Mouse (Mus musculus) heart, postnatal 36 days (tissue): ENCODE data around the gene Kifc5b. TPM values are rescaled to one million over a fixed set of nuclear protein-coding genes. Genes with fewer than 3 reads are reported as not detected.
"Not testable (repeated sequence)": the region's sequence is repeated elsewhere in the genome, so short reads cannot be mapped to it uniquely, and the experiment has no call there.

Experiments used
- DNase-seq, 2 experiments: peaks; one replicate each; pipeline ENCODE4 v3.0.0; 2021 to 2022
- intact Hi-C: fragments of 180-260 bp; cut with DNase I; formaldehyde crosslinking; loops from one replicate; pipeline ENCODE4 v1.15.1; 2025
- microRNA-seq, 2 experiments: library from miRNA; unstranded; fragments of <30 nt; microRNA quantifications; one replicate each; pipeline ENCODE4 v1.2.0; 2021; ENCODE audit warnings: borderline number of aligned reads in 2 of 2
- total RNA-seq, 2 experiments: library from RNA; stranded (reverse); gene quantifications; 2 replicates each; pipeline ENCODE4 v1.2.3; 2021

Kifc5b gene
- total RNA-seq, 2 experiments from 2014 or later = 0.44 to 0.95 TPM

GRCm38 (mm10) chr17:26966993-26967392 is 50.1 kb downstream of the Kifc5b start:
- intact Hi-C loops = no loop called here
- DNase-seq = no peak

- no peak for DNase-seq
- intact Hi-C loops = no loop called here
These were observed 50.6 kb downstream of the Kifc5b start for GRCm38 (mm10) chr17:26967477-26967876.

GRCm38 (mm10) chr17:26968200-26968611 is 51.3 kb downstream of the Kifc5b start:
- DNase-seq = no peak
- intact Hi-C loops = no loop called here

GRCm38 (mm10) chr17:26969257-26969656 is 52.4 kb downstream of the Kifc5b start:
- intact Hi-C loops = no loop called here
- no peak for DNase-seq

- DNase-seq = no peak
- intact Hi-C loops = loop anchor here (10.0 kb wide), 1 partner anchor 55 kb away; the partner anchor contains the start of gene Kifc5b
These were observed 53.3 kb downstream of the Kifc5b start for GRCm38 (mm10) chr17:26970221-26970620.

GRCm38 (mm10) chr17:26971247-26971905 is 54.5 kb downstream of the Kifc5b start:
- no peak for DNase-seq
- intact Hi-C loops = loop anchor here (10.0 kb wide), 1 partner anchor 57 kb away; the partner anchor contains the start of gene Kifc5b

- no peak for DNase-seq
- intact Hi-C loops = loop anchor here (10.0 kb wide), 1 partner anchor 57 kb away; the partner anchor contains the start of gene Kifc5b
These were observed 55.2 kb downstream of the Kifc5b start for GRCm38 (mm10) chr17:26972107-26972506.

- intact Hi-C loops = loop anchor here (10.0 kb wide), 1 partner anchor 58 kb away; the partner anchor contains the start of gene Kifc5b
- peak; percentile 95 to 96 for DNase-seq
These were observed 56.0 kb downstream of the Kifc5b start, which contains the start of gene Zbtb9 for GRCm38 (mm10) chr17:26972703-26973574. Zbtb9 (plus strand) TSS chr17:26973167.

- intact Hi-C loops = loop anchor here (10.0 kb wide), 1 partner anchor 60 kb away; the partner anchor contains the start of gene Kifc5b
- no peak for DNase-seq
These were observed 57.7 kb downstream of the Kifc5b start for GRCm38 (mm10) chr17:26974547-26974946.

- no peak for DNase-seq
- intact Hi-C loops = loop anchor here (10.0 kb wide), 1 partner anchor 61 kb away; the partner anchor contains the start of gene Kifc5b
These were observed 58.5 kb downstream of the Kifc5b start for GRCm38 (mm10) chr17:26975415-26975814.

GRCm38 (mm10) chr17:26977354-26977753 is 60.5 kb downstream of the Kifc5b start:
- DNase-seq = not testable (repeated sequence)
- intact Hi-C loops = loop anchor here (10.0 kb wide), 1 partner anchor 63 kb away; the partner anchor contains the start of gene Kifc5b

- intact Hi-C loops = loop anchor here (10.0 kb wide), 1 partner anchor 65 kb away; the partner anchor contains the start of gene Kifc5b
- DNase-seq = no peak
These were observed 62.5 kb downstream of the Kifc5b start for GRCm38 (mm10) chr17:26979426-26979825.

- intact Hi-C loops = no loop called here
- no peak for DNase-seq
These were observed 64.2 kb downstream of the Kifc5b start for GRCm38 (mm10) chr17:26981050-26981449.

Small RNA genes lying within 50 kb of the gene (microRNA-seq; reads per million reads assigned to microRNA genes)
- 0 reads per million in 2 experiments for gene Gm27775
- 0 to 0.67 reads per million in 2 experiments for gene Mir3083
- 0.67 to 1.4 reads per million in 2 experiments for gene Mir6968

Other genes starting within 250 kb of the Kifc5b start
- 10 to 100 TPM; 71.7 to 72.4 TPM for gene Crebrf, start 201.4 kb upstream of the Kifc5b start, total RNA-seq
- gene Bnip1, start 136.0 kb upstream of the Kifc5b start, total RNA-seq = 10 to 100 TPM; 24.5 to 27.2 TPM
- gene Nkx2-5, start 72.1 kb upstream of the Kifc5b start, total RNA-seq = 10 to 100 TPM; 80.7 TPM
- gene Phf1, start 16.0 kb downstream of the Kifc5b start, total RNA-seq = 10 to 100 TPM; 13.9 to 14.5 TPM
- gene Cuta, start 22.5 kb downstream of the Kifc5b start, total RNA-seq = 10 to 100 TPM; 86.2 to 90.3 TPM
- gene Syngap1, start 24.2 kb downstream of the Kifc5b start, total RNA-seq = 1 to 10 TPM; 4.1 to 6.4 TPM
- 1 to 10 TPM; 2.1 to 2.6 TPM for gene Zbtb9, start 56.1 kb downstream of the Kifc5b start, total RNA-seq
- gene Bak1, start 111.9 kb downstream of the Kifc5b start, total RNA-seq = 10 to 100 TPM; 20.0 to 21.2 TPM
- 1 to 10 TPM; 5.3 to 6.7 TPM for gene Itpr3, start 140.2 kb downstream of the Kifc5b start, total RNA-seq
- 100 to 1,000 TPM; 291 to 337 TPM for gene Uqcc2, start 216.8 kb downstream of the Kifc5b start, total RNA-seq